23 mouse cellular contexts compared by ENCODE assay signal in genomic region chr11:4294047-4294446, GRCm38 (mm10). TPM values are rescaled to one million over a fixed set of nuclear protein-coding genes. Genes with fewer than 3 reads are reported as not detected.
"Had no signal": no experiment of that assay in that cellular context is flagged by ENCODE, and none has a peak within 500 bp of the region (broad histone marks: within the 10 kb centered on the region; RNA-seq: fewer than 3 reads in every experiment).

No protein-coding gene starts in this region.

- ATAC-seq: liver, embryonic 12.5 days; midbrain, embryonic 13.5 days; midbrain, embryonic 16.5 days had no signal

- H3K9ac ChIP-seq: limb, embryonic 13.5 days; liver, embryonic 12.5 days; liver, embryonic 15.5 days; lung, embryonic 15.5 days; midbrain, embryonic 13.5 days had no signal

- H3K4me2 ChIP-seq: limb, embryonic 13.5 days; liver, embryonic 15.5 days; lung, embryonic 15.5 days; midbrain, embryonic 13.5 days had no signal

- H3K27me3 ChIP-seq: midbrain, embryonic 13.5 days had no signal

- H3K9me3 ChIP-seq: limb, embryonic 10.5 days; limb, embryonic 13.5 days; liver, embryonic 12.5 days; liver, embryonic 15.5 days; lung, embryonic 15.5 days; megakaryocyte, embryonic 14.5 days; midbrain, embryonic 10.5 days; midbrain, embryonic 13.5 days had no signal

- DNase-seq: layer of hippocampus, adult 9-11 months; liver; lung, postnatal 36 days; right cerebral cortex, postnatal 14 days; right cerebral cortex, postnatal 4 days; thymus, adult 2 months; thymus, postnatal 14 days; thymus, postnatal 4 days had no signal

- H3K27ac ChIP-seq: kidney, postnatal 0 days; layer of hippocampus, adult 2 months; limb, embryonic 10.5 days; limb, embryonic 13.5 days; liver, embryonic 12.5 days; liver, embryonic 15.5 days; lung, embryonic 15.5 days; midbrain, embryonic 10.5 days; midbrain, embryonic 13.5 days; stomach, postnatal 0 days had no signal

- H3K36me3 ChIP-seq: limb, embryonic 10.5 days; limb, embryonic 13.5 days; liver, embryonic 12.5 days; liver, embryonic 15.5 days; lung, embryonic 15.5 days; midbrain, embryonic 10.5 days; midbrain, embryonic 13.5 days had no signal

- H3K4me3 ChIP-seq: layer of hippocampus, adult 2 months; limb, embryonic 10.5 days; limb, embryonic 13.5 days; liver, embryonic 12.5 days; liver, embryonic 15.5 days; lung, embryonic 15.5 days; megakaryocyte, embryonic 14.5 days; midbrain, embryonic 10.5 days; midbrain, embryonic 13.5 days had no signal

RNA-seq across cellular contexts. Expression of gene Lif, which starts 36.7 kb away (rescaled TPM):
- polyA plus RNA-seq: liver, embryonic 12.5 days; liver, embryonic 15.5 days; neural tube, embryonic 11.5 days; neural tube, embryonic 14.5 days had no signal

RNA-seq across cellular contexts. Expression of gene Osm, which starts 57.8 kb away (rescaled TPM):
- polyA plus RNA-seq: limb, embryonic 10.5 days; midbrain, embryonic 13.5 days; neural tube, embryonic 11.5 days; stomach, embryonic 14.5 days had no signal
